Mouse (Mus musculus): ENCODE measurements around the gene Gm3526.
"Not testable (repeated sequence)": the region's sequence is repeated elsewhere in the genome, so short reads cannot be mapped to it uniquely, and the experiment has no call there.

The Gm3526 gene

GRCm38 (mm10) chr14:5260480-5260879 lies at the start of gene Gm3526:
Gene Gm3526 (minus strand): TSS chr14:5260580.
- not testable (repeated sequence) for DNase-seq
